Mouse (Mus musculus) regulatory T cell (primary cell): ENCODE data around the gene Atp6v1d.

Source experiments
- in situ Hi-C: fragments of 300-600 bp; cut with MboI, MseI; formaldehyde crosslinking; loops from one replicate; pipeline ENCODE4 v1.15.1; 2025; ENCODE audit warnings: high pct_unique_total_duplicates

The Atp6v1d gene

GRCm38 (mm10) chr12:78800036-78800435, 61.4 kb downstream of the Atp6v1d start:
- in situ Hi-C loops: no loop called here

GRCm38 (mm10) chr12:78794236-78794635, 67.2 kb downstream of the Atp6v1d start:
- in situ Hi-C loops: no loop called here

GRCm38 (mm10) chr12:78790791-78791190, 70.6 kb downstream of the Atp6v1d start:
- in situ Hi-C loops: no loop called here
